Mouse (Mus musculus): ENCODE results near the gene Rmi1.
"Not testable (repeated sequence)": the region's sequence is repeated elsewhere in the genome, so short reads cannot be mapped to it uniquely, and the experiment has no call there.

The Rmi1 gene

GRCm38 (mm10) chr13:58402003-58402743, at the start of gene Rmi1:
Gene Rmi1 (plus strand): TSS chr13:58402248.
- peak; percentile 97 to 98 for DNase-seq (ENCODE audit: low spot score in 2 of 2)

GRCm38 (mm10) chr13:58352996-58353395, 49.1 kb upstream of the Rmi1 start:
- DNase-seq (ENCODE audit: low spot score in 2 of 2) = no peak

GRCm38 (mm10) chr13:58358629-58359303, 43.3 kb upstream of the Rmi1 start, which contains the start of gene Kif27:
Gene Kif27 (minus strand): TSS chr13:58359122.
- DNase-seq (ENCODE audit: low spot score in 2 of 2) = peak; percentile 73 to 85

DNA sequence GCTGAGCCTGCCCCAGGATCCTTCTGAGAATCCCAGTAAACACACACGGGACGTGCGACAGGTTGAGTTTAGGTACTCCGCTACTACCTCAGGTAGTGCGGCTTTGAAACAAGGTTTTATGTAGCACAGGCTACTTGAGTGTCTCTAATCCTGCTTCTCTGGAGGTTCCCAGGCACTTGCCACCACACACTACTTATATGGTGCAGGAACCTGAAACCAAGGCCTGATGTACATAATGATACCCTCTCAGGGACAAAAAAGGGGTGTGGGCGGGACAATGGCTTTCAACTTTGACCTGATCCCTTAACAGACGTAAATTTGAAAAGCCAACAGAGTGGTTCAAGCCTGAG, 42.8 kb upstream of the Rmi1 start:
- no peak for DNase-seq (ENCODE audit: low spot score in 2 of 2)

DNA sequence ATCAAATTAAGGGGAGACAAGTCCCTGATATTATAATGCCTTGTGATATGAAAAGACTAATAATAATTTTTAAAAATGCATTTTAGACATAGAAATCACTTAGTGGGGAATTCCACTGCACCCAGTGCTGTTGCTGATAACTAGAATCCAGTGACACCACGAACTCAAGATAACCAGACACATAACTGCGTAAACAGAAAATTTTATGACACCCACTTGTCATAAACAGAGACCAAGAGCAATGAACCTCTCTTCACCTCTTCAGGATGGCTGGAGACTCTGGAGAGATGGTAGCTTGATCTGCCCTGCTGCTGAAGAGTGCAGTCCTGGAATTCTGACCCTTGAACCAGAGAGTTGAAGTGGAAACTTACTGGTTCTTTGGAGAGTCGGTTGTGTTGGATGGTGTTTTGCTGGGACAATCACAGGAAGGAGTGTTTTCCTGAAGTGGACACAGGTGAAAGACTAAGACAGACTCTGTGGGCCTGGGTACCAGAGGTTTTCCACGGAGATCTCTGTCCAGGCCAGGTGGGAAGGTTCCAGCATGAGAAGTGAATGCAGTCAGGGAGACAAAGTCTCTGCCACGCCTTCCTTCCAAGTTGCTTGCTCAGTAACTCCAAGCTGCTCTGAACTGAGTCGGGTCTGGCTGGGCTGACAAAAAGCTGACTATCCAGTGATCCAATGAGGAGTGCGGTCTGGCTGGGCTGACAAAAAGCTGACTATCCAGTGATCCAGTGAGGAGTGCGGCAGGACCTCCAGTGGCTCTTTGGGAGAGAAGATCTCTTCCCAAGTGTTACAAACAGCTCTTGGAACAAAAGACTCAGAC, 37.5 kb upstream of the Rmi1 start:
- no peak for DNase-seq (ENCODE audit: low spot score in 2 of 2)

DNA sequence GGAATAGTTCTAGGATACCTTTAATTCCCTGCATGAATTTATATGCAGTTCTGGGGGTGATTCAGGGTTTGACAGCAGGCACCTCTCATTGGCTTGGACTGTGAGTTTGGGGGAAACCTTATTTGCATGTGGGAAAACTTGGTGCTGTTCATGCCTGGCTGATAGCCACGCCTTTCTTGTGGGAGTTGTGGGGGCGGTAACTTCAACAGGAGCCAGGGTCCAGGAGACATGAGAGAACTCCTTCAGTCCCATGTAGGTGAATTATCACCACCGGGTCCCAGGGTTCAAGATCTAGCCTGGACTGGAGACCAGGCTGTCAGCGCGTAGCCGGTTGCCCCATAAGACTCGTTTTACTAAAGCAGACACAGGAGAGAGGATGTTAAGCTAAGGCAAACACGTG, 36.9 kb upstream of the Rmi1 start:
- not testable (repeated sequence) for DNase-seq (ENCODE audit: low spot score in 2 of 2)

DNA sequence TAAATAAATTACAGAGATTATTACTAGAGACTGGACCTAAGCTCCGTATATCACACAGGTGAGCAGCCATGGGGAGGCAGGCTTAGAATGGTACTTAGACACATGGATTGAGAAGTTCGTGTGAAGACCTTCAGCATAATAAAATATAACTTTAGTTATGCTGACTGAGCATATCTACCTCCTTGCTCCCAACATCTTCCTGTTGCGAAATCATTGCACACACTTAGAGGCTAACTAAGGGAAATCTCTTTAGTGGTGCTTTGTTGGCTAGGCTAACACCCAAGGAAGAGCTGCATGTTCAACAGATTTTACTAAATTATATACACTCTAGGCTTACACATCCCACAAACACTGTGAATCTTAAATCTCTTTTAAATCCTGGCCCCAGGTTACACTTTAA, 35.7 kb upstream of the Rmi1 start:
- no peak for DNase-seq (ENCODE audit: low spot score in 2 of 2)

DNA sequence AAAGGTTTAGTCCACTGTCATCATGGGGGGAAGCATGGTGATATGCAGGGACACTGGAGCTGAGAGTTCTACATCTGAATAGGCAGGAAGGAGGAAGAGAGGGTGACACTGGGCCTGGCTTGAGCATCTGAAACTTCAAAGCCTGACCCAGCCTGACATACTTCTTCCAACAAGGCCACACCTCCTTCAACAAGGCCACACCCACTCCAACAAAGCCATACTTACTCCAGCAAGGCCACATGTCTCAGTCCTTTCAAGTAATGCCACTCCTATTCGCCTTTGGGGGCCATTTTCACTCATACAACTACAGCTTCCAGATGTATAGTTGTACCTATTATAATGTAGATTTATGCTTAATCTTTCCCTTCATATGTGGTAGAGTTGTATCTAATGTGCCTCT, 34.4 kb upstream of the Rmi1 start:
- no peak for DNase-seq (ENCODE audit: low spot score in 2 of 2)

DNA sequence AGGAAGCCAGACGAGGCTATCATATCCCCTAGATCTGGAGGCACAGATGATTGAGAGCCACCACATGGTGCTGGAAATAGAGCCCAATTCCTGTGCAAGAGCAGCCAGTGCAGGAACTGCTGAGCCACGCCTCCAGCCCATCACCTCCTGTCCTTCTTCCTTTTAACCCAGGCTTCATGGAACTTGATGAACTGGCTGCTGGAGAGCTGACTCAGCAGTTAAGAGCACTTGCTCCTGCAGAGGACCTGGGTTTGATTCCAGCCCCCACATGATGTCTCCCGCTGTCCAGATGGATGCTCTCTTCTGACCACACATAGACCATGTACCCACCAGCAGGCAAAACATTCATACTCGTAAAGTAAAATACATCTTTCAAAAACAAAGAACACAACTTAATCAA, 33.2 kb upstream of the Rmi1 start:
- DNase-seq (ENCODE audit: low spot score in 2 of 2) = no peak

GRCm38 (mm10) chr13:58372278-58373152, 29.5 kb upstream of the Rmi1 start:
- no peak for DNase-seq (ENCODE audit: low spot score in 2 of 2)

GRCm38 (mm10) chr13:58373153-58373470, 28.9 kb upstream of the Rmi1 start:
- no peak for DNase-seq (ENCODE audit: low spot score in 2 of 2)

DNA sequence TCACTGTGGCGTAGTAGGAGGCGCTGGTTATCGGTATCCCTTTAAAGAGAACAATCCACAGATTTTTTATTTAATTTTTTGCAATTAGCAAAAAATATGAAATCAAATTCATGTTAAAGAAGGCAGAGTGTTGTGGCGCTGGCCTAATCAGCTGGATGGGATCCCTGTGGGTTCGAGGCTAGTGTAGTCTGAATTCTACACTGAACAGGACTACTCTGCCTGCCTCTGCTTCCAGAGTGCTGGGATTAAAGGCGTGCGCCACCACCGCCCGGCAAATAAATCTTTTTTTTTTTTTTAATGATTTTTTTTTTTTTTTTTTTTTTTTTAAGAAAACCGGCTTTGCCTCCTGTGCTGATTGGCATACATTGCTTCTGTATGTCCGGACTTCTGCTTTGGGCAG, 17.7 kb upstream of the Rmi1 start:
- no peak for DNase-seq (ENCODE audit: low spot score in 2 of 2)

DNA sequence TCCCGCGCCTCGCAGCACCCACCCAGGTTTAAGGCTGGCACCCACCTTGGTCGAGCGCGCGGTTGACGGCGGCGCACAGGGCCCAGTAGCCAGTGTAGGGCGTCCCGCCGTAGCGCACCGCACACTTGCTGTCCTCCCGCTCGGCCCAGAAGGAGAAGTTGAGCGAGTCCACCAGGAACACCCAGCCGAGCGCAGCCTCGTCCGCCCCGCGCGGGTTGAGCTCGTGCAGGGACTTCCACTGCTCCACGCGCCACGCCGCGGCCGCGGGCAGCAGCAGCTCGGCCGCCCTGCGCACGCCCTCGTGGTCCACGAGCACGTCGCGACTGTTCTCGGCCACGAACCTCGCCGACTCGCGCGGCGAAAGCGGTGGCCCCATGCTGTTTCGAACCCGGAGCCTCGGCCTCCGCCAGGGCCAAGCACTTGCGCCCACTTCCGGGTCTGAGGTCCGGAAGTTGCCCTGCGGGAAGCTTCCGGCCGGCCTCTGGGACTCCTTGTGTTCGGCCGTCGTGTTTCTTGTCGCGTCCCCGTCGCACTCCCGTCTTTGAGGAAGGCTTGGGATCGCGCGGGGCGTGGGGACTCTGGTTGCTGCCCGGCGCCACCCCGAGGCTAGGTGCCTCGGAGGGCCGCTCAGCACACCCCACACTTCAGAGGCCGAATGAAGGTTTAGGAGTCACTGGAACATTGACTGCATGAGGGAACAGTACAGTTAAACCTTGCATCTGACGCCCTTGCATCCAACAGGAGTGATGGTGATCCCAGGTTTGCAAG, 17.1 kb upstream of the Rmi1 start, which contains the start of gene 2210016F16Rik:
2210016F16Rik (minus strand) TSS at position 447 of the 768 bp plus-strand sequence.
- DNase-seq (ENCODE audit: low spot score in 2 of 2) = peak; percentile 52 to 64

DNA sequence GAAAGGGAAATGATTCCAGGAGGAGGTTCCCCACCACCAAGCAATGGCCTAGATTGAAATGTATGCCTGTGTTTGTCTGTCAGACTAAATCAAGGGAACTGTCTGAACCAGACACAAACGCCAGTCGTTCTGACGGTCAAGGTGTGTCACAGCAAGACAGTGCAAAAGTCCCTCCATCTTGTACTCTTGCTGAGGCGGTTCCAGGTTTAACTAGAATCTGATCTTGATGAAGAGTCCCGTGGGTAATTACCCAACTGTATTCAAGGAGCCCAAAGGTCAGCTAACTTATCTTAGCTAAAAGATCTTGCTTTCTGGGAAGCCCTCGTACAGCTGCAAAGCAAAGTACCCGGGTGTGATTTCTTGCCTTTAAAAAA, 16.5 kb upstream of the Rmi1 start:
- DNase-seq (ENCODE audit: low spot score in 2 of 2) = no peak

- DNase-seq (ENCODE audit: low spot score in 2 of 2) = peak; percentile 42 to 70
Measured at GRCm38 (mm10) chr13:58387948-58388347, 14.1 kb upstream of the Rmi1 start.

- DNase-seq (ENCODE audit: low spot score in 2 of 2) = no peak
Measured at GRCm38 (mm10) chr13:58388379-58388778, 13.7 kb upstream of the Rmi1 start.

DNA sequence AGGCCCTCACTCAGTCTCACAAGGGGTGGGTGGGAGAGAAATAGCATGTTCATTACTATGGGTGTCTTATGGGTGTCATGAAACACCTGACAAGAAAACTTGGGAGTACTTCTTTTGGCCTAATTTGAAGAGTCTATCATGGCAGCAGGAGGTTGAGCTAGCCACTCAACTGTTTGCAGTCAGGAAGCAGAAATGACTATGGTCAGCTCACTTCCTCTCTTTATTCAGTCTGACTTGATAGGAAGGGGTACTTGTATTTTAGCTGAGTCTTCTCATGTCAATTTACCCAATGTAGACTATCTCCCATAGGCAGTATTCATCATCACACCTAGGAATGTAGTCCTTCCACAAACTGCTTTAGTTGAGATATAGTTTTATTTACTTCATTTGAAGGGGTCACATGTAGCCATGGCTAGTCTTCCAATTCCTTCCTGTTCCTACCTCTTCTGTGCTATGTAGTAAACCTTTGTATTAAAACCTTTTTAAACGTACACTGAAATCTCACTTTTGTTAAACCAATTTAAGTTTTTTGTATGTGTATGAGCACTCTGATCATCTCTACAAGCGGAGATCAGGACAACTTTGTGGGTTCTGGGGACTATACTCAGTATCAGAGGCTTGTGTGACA, 12.6 kb upstream of the Rmi1 start:
- no peak for DNase-seq (ENCODE audit: low spot score in 2 of 2)

GRCm38 (mm10) chr13:58394392-58394791, 7.7 kb upstream of the Rmi1 start:
- not testable (repeated sequence) for DNase-seq (ENCODE audit: low spot score in 2 of 2)

DNA sequence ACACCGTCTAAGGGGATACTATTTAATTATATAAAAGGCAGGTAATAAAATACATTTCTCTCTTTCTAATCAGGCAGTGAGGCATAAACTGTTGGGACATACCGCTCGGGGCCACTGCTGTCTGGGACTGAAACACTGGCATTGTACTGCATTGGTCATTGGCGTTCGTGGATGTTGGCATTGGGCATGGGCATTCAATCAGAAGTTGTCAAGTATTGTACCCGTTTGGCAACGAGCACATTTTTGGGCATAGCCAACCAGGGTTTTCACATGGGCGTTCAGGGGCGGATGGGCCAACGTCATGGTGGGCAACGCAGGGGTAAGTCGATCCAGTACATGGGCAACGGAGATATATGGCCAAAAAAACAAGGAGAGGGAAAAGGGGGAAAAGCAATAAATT, 4.4 kb upstream of the Rmi1 start:
- DNase-seq (ENCODE audit: low spot score in 2 of 2) = no peak

DNA sequence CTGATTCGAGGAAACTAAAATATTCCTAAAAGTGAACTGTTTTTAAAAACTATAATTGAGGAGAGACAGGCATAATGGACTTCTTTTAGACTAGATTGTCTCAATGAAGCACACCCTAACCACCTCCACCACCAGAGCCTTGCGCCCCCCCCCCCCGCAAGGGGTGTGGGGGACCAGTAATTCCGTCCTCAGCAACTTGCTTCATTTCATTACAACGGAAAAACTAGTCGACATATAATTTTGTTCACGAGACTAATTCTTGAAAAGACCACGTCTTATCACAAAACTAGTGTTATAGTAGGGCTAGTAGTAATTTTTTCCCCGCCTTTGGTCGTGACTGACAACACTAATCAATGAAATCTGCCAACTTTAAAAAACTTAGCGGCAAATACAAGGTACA, 1.5 kb upstream of the Rmi1 start:
- no peak for DNase-seq (ENCODE audit: low spot score in 2 of 2)

Data from urinary bladder, postnatal 4 days (tissue).